Mouse (Mus musculus): Measurements from ENCODE around the gene Slc35f1.

- TF ChIP-seq CTCF (conservative IDR thresholded peaks at IDR 0.05; ENCODE audit: low read length) (no peak), NANOG (IDR thresholded peaks at IDR 0.05; ENCODE audit: borderline replicate concordance, low read length) (no peak)
Observed at GRCm38 (mm10) chr10:53052521-53052920, 362.2 kb downstream of the Slc35f1 start.

All from E14TG2a.4 (cell line).